Mouse (Mus musculus) kidney, postnatal 0 days (tissue): ENCODE data around the gene Arhgef39. TPM values are rescaled to one million over a fixed set of nuclear protein-coding genes. Genes with fewer than 3 reads are reported as not detected.

Experiments used
- ATAC-seq: fragments of 200-750 bp; cut with Nextera tagmentation; replicated peaks from 2 replicates; pipeline ENCODE4 v1.8.0; 2017; ENCODE audit warnings: low read depth, moderate number of reproducible peaks, moderate TSS enrichment, moderate library complexity; ENCODE audit not compliant: low FRiP score
- DNase-seq: peaks from one replicate; pipeline ENCODE4 v3.0.0-alpha.2; 2016; ENCODE audit warnings: low spot score
- H3K27ac ChIP-seq: fragments of 300-500 bp; sonication (generic); 2 replicates; pipeline ENCODE4 v1.5.1; 2014; ENCODE audit warnings: mild to moderate bottlenecking
- H3K27me3 ChIP-seq: fragments of 300-500 bp; sonication (generic); 2 replicates; pipeline ENCODE4 v1.6.1; 2014; ENCODE audit warnings: low read length, mixed read lengths; ENCODE audit not compliant: insufficient read depth
- H3K36me3 ChIP-seq: fragments of 300-500 bp; sonication (generic); 2 replicates; pipeline ENCODE4 v1.6.1; 2014; ENCODE audit warnings: low read length, mixed read lengths; ENCODE audit not compliant: insufficient read depth
- H3K4me1 ChIP-seq: fragments of 300-500 bp; sonication (generic); replicated peaks from 2 replicates; pipeline ENCODE4 v1.6.1; 2014; ENCODE audit warnings: antibody characterized with exemption, low read length, mixed read lengths; ENCODE audit not compliant: insufficient read depth
- H3K4me2 ChIP-seq: fragments of 300-500 bp; sonication (generic); 2 replicates; pipeline ENCODE4 v1.6.1; 2014; ENCODE audit warnings: mild to moderate bottlenecking, low read length, moderate library complexity, mixed read lengths
- H3K4me3 ChIP-seq: fragments of 300-500 bp; sonication (generic); replicated peaks from 2 replicates; pipeline ENCODE4 v1.5.1; 2014; ENCODE audit warnings: low read depth, low read length
- H3K9ac ChIP-seq: fragments of 300-500 bp; sonication (generic); 2 replicates; pipeline ENCODE4 v1.6.1; 2014; ENCODE audit warnings: low read depth, low read length
- H3K9me3 ChIP-seq: fragments of 300-500 bp; sonication (generic); replicated peaks from 2 replicates; pipeline ENCODE4 v1.6.1; 2016; ENCODE audit warnings: low read length, inconsistent platforms, mixed read lengths
- CTCF ChIP-seq: IDR thresholded peaks from 2 replicates; pipeline ENCODE4 v1.5.1; 2016; ENCODE audit warnings: antibody characterized with exemption, low read depth, mild to moderate bottlenecking, moderate library complexity
- WGBS: fragments of 180-500 bp; shearing (Covaris S2); extraction: QIAGEN DNeasy Blood & Tissue Kit; methylation state at CpG from one replicate; pipeline ENCODE4 v1.1.7; 2014; 5-methylcytosine and 5-hydroxymethylcytosine counted together
- polyA plus RNA-seq: library from polyadenylated mRNA; unstranded; fragments of >200 nt; fragmentation: Nextera tagmentation; extraction: Ambion mirVana; gene quantifications from 2 replicates; pipeline ENCODE4 v1.2.1, GENCODE M21; 2015

Arhgef39 gene
- polyA plus RNA-seq, 1 experiment from 2014 or later = 15.4 TPM

DNA sequence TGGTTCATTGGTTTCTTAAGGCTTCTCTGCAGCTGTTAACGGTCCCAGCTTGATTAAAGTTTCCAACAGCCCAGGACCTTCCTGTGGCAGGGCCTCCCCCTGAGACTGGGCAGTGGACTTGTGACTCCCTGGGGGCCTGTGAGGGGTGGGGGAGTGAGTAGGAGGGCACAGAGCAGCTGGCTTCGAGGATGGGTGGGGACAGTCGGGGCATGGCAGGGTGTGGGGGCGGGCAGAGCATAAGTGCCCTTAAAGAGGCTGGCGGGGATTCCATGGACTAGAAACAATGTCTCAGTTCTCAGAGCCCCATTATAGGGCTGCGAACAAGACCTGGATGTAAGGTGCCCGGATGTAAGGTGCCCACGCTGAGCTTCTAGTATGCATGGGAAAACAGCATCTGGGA, 42.4 kb downstream of the Arhgef39 start:
- peaks cover 17% of the 10 kb centered on the region for H3K4me1 ChIP-seq
- no peak overlapping the region for H3K4me2 ChIP-seq
- no peak overlapping the region for H3K4me3 ChIP-seq
- peak; percentile 28 for DNase-seq
- no peak overlapping the region for H3K9ac ChIP-seq
- H3K27me3 ChIP-seq = no peaks in the 10 kb centered on the region
- no peaks in the 10 kb centered on the region for H3K9me3 ChIP-seq
- no peak for ATAC-seq
- H3K27ac ChIP-seq = no peak overlapping the region
- 15% methylated on average over 8 of the region's 8 CpGs for WGBS
- H3K36me3 ChIP-seq = no peaks in the 10 kb centered on the region
- no peak for TF ChIP-seq CTCF

DNA sequence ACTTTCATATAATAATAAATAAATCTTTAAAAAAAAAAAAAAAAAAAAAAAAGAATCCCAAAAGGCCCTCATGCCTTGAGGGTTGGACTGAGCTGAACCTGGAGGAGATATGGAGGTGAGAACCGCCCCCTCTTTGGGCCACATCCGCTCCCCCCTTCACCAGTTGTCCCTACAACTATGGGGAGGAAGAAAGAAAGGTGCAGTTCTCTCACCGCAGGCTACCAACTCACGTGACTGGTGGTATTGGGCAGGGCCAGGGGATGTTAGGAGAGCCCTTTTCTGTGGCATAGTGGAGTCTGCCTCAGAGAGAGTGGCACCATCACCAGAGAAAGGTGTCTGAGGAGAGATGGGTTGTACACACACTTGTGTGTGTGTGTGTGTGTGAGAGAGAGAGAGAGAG, 43.0 kb downstream of the Arhgef39 start:
- Histone ChIP-seq H3K9me3 (no peaks in the 10 kb centered on the region), H3K27ac (no peak overlapping the region), H3K4me2 (no peak overlapping the region), H3K36me3 (no peaks in the 10 kb centered on the region), H3K9ac (no peak overlapping the region), H3K27me3 (no peaks in the 10 kb centered on the region), H3K4me1 (peaks cover 17% of the 10 kb centered on the region), H3K4me3 (no peak overlapping the region)
- ATAC-seq = no peak
- TF ChIP-seq CTCF = no peak
- no peak for DNase-seq
- 46% methylated on average over 4 of the region's 4 CpGs for WGBS

DNA sequence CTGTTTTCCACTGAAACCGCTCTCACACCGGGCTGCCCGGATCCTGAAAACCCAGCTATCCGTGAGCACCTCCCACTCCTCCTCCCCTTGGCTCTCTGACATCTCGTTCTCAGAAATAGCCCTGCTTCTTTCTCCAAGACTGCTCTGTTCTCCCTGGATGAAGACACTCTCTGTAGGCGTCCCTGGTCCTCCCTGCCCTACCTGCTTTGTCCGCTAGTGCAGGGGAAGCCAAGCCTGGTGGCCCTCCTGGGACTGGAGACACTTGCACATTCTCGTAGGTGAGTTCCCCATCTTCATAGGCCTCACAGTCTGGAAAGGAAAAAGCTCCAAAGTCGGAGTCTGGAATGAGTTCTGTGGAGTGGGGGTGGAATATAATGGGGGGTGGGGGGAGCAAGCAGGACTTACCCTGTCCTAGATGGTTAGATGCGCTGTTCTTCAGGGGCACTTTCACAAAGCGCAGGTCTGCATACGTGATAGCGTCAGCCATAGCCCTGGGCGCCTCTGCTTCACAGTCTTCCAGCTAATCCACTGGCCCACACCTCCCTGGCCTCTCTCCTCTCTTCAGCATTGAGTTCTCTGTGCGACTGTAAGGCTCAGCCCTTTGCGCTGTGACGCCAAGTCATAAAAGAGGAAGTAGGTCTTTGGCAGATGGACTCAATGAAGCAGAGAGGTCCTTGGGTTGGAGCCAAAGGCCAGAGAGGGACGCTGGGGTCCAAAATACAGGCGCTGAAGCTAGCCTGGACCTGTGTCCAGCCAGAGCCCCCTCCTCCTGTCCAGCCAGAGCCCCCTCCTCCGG, 45.3 kb downstream of the Arhgef39 start, which contains the start of gene Cd72:
Cd72 (minus strand) TSS at position 588 of the 796 bp plus-strand sequence.
- Histone ChIP-seq H3K36me3 (no peaks in the 10 kb centered on the region), H3K9me3 (no peaks in the 10 kb centered on the region), H3K27me3 (no peaks in the 10 kb centered on the region), H3K4me2 (peak within 1 kb of the TSS; percentile 56), H3K4me3 (peak within 1 kb of the TSS; percentile 13), H3K27ac (no peak within 1 kb of the TSS), H3K9ac (0 out of 2 replicates have a peak within 1 kb of the TSS, but pooled peaks have one; percentile 4), H3K4me1 (peaks cover 17% of the 10 kb centered on the region)
- 20% methylated on average over 20 of the region's 20 CpGs for WGBS
- peak; percentile 22; the same call in 1 of the 2 replicates for TF ChIP-seq CTCF
- peak; percentile 54 for ATAC-seq
- peak; percentile 51 for DNase-seq

DNA sequence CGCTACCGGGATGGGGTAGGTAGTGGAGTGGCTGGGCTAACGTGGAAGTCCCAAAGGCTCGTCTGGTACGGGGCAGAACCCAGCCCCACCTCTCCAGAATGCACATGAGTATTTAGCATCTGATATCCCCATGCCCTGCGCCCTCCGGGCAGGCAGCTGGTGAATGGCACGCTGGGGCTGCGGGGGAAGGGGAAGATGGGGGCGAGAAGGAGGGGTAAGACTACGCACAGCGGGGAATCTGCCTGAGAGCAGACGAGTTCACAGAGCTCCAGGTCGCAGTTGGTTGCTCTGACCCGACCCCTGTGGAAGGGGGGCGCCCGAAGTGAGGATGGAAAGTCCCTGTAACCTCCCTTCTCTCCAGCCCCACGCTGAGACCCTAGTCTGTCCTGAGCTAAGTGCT, 46.1 kb downstream of the Arhgef39 start:
- Histone ChIP-seq H3K9me3 (no peaks in the 10 kb centered on the region), H3K27ac (no peak overlapping the region), H3K4me3 (peak overlapping the region; percentile 13), H3K4me1 (peaks cover 17% of the 10 kb centered on the region), H3K4me2 (peak overlapping the region; percentile 56), H3K9ac (0 out of 2 replicates have a peak overlapping the region, but pooled peaks have one; percentile 4), H3K27me3 (no peaks in the 10 kb centered on the region), H3K36me3 (no peaks in the 10 kb centered on the region)
- 4% methylated on average over 17 of the region's 18 CpGs for WGBS
- no peak for TF ChIP-seq CTCF
- DNase-seq (peak; percentile 27), ATAC-seq (no peak; the same call in 1 of the 2 replicates)

DNA sequence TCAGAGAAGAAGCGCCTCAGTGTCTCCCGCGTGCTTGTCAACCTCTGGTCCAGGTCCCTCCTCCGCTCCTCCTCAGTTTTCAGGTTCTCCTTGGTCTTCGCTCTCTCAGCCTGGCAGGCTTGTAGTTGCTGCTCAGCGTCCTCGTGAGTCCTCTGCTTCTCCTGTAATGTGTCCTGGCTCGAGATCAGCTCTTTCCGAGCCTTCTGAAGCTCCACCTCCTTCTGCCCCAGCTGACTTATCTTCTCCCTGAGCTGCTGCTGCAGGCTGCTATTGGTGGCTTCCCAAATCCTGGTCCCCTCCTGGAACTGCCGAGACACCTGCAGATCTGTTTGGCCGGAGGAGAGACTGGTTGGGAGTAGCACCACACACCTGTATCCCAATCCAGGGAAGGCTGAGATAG, 47.2 kb downstream of the Arhgef39 start:
- Histone ChIP-seq H3K4me3 (no peak overlapping the region), H3K4me2 (no peak overlapping the region), H3K4me1 (peaks cover 17% of the 10 kb centered on the region), H3K9ac (no peak overlapping the region), H3K9me3 (no peaks in the 10 kb centered on the region), H3K27me3 (no peaks in the 10 kb centered on the region), H3K27ac (no peak overlapping the region), H3K36me3 (peaks cover 11% of the 10 kb centered on the region)
- TF ChIP-seq CTCF = no peak
- ATAC-seq = no peak
- WGBS = 54% methylated on average over 11 of the region's 11 CpGs
- DNase-seq = no peak

DNA sequence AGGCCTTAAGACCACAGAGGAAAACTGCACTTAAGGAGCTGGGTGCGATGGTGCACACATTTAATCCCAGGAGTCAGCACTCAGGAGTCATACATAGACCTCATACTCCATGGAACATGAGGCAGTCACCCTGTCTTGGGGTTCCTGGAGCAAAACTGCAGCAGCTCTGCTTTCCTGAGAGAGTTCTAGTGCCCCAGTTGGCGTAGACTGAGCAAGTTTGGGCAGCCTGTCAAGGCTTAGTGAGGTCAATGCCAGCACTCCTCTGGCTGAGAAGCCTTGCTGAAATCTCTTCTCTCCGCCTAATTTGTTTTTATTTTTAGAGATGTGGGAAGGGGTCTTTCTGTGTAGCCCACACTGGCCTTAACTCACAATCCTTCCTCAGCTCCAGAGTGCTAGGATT, 50.9 kb downstream of the Arhgef39 start:
- 86% methylated on average over 3 of the region's 3 CpGs for WGBS
- Histone ChIP-seq H3K27ac (no peak overlapping the region), H3K27me3 (no peaks in the 10 kb centered on the region), H3K4me3 (no peak overlapping the region), H3K4me2 (no peak overlapping the region), H3K9me3 (no peaks in the 10 kb centered on the region), H3K9ac (no peak overlapping the region), H3K4me1 (peaks cover 13% of the 10 kb centered on the region; the same call in 1 of the 2 replicates), H3K36me3 (peaks cover 30% of the 10 kb centered on the region)
- no peak for TF ChIP-seq CTCF
- ATAC-seq (no peak), DNase-seq (no peak)
